Mouse (Mus musculus) duodenum, adult 2 months (tissue): ENCODE data around the gene Tmem177. TPM values are rescaled to one million over a fixed set of nuclear protein-coding genes. Genes with fewer than 3 reads are reported as not detected.

Source experiments
- polyA plus RNA-seq: library from polyadenylated mRNA; depleted of rRNA; stranded (reverse); fragments of >200 nt; gene quantifications from 2 replicates; pipeline ENCODE4 v1.2.3, GENCODE M21; 2012; ENCODE audit warnings: low replicate concordance; rRNA removed

The Tmem177 gene
- polyA plus RNA-seq, result 2.6 and 3.0 TPM in 2 replicates

GRCm38 (mm10) chr1:119912953-119913814, at the start of gene Tmem177:
Gene Tmem177, minus strand, starts transcription at chr1:119913208.

Other genes with a start within 250 kb of the Tmem177 start
- gene Ptpn4, start 75.6 kb downstream of the Tmem177 start, polyA plus RNA-seq, result 0.65 and 1.0 TPM in 2 replicates
- 0.02 TPM in 1 of 2 replicates, not detected in the other for gene Cfap221, start 84.0 kb upstream of the Tmem177 start, polyA plus RNA-seq
- 1.5 and 2.9 TPM in 2 replicates for gene Sctr, start 93.7 kb upstream of the Tmem177 start, polyA plus RNA-seq
- gene Tmem37, start 160.9 kb upstream of the Tmem177 start, polyA plus RNA-seq, result 90.5 and 265 TPM in 2 replicates
- gene Dbi, start 207.9 kb upstream of the Tmem177 start, polyA plus RNA-seq, result 517 and 537 TPM in 2 replicates
- 0.42 TPM in 1 of 2 replicates, not detected in the other for gene 3110009E18Rik, start 208.0 kb upstream of the Tmem177 start, polyA plus RNA-seq